Mouse (Mus musculus) spleen, adult 18-20 months (tissue): ENCODE results near the gene Siglece.

Experiments
- DNase-seq, 2 experiments: peaks; one replicate each; pipeline ENCODE4 v3.0.0; 2022; ENCODE audit warnings: mixed read lengths in 2 of 2

Siglece gene

GRCm38 (mm10) chr7:43625794-43626422 lies 34.1 kb downstream of the Siglece start:
- no peak for DNase-seq

GRCm38 (mm10) chr7:43625065-43625464 lies 34.9 kb downstream of the Siglece start:
- no peak for DNase-seq

- no peak for DNase-seq
Observed at GRCm38 (mm10) chr7:43623819-43624218, 36.1 kb downstream of the Siglece start.

DNA sequence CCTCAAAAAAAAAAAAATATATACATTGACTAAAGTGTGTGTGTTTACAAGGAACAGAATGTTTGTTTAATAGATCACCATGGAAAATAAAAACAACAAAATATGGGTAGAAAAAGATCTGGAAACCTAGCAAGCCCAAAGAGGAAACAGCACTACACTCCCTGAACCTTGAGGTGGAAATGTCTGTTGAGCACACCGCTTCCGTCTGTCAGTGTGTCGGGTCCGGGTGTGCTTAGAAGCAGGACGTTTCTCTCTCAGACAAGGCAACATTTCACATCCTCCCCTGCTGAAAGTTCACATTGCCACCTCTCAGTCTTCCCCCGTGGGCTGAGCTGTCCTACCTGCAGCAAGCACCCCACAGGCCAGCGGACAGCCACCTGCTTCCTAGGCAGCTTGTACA lies 37.0 kb downstream of the Siglece start:
- DNase-seq = no peak

GRCm38 (mm10) chr7:43613816-43614551 lies 46.0 kb downstream of the Siglece start:
- DNase-seq = no peak

DNA sequence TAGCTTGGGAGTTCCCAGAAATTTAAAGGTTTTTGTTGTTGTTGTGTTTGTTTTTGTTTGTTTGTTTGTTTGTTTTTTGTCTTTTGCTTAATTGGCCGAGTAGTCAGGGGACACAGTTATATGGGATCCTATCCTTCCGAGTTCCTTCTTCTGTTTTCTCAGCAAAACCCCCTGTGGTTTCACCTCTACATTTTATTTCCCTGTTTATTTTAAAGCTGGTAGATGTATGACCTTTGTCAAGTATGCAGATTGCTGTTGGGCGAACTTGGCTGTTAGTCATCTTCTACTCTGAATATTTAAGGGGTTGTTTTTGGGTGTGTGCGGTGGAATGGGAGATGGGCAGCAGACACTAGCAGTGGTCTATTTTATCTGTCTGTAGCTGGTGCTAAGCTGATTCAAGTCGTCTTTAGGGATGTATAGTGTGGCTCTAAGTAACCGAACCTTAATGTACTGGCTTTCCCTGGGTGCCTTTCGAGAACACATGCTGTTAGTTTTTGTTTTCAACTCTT lies 51.6 kb downstream of the Siglece start:
- no peak for DNase-seq

DNA sequence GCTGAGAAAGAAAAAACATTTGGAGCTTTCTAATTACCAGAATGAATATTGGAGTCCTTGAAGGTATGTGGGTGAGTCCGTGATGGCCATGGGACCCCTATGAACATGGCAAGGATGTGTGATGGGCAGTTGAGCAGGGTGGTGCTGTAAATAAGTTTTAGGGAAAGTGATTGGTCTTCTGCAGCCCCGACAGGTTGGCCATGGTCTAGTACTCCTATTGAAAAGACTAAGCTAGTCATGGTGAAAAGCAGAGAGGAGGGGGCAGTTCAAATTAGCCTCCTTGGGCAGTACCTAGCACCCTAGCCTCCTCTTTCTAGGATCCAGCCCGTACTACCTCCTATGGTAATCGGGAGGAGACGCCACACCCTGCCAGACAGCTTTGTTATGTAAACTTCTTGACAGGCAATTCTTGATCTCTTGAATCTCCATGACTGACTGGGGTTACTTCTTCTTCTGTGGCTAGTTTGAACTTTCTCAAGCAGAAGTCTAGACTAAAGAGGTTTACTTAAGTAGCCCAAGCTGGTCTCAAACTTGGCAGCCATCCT lies 52.1 kb downstream of the Siglece start:
- DNase-seq = no peak

DNA sequence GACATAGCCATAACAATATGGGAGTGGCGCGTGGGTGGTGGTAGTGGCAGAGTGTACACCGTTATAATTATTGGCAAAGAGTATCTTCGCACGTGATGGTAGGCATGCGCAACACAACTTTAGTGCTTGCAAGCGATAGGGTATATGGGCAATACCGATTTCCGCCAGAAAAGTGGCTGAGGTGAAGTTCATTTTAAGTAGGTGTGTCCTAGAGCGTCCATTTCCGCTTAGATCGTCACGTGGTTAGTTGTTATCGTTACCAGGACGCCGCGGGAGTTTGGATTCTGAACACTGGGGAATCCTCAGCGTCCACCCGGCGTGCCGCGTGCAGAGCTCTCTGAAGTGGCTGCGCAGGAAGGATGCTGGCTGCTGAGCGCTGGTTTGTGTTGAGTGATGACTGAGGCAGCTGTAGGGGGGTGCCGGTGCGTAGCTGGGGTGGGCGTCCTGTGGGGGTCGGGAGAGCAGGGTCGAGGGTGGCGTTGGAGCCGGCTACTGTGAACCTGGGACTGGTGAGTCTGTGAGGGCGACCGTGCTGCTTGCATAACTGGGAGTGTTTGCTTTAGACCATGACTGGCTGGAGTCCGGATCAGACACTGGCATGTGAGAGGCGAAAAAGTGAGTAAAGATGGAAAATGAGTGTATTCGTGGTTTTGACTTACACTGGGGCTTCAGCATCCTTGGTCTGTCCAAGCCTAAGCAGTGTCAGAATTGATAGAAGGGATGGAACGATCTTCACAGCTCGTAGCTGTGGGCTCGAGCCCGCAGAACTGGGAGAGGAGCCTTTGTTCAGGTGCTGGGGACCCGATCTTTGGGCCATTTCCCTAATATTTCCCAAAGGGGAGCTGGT lies 52.8 kb downstream of the Siglece start, which contains the start of gene Zfp819:
Zfp819 (plus strand) TSS at position 274 of the 847 bp plus-strand sequence.
- DNase-seq = no peak

DNA sequence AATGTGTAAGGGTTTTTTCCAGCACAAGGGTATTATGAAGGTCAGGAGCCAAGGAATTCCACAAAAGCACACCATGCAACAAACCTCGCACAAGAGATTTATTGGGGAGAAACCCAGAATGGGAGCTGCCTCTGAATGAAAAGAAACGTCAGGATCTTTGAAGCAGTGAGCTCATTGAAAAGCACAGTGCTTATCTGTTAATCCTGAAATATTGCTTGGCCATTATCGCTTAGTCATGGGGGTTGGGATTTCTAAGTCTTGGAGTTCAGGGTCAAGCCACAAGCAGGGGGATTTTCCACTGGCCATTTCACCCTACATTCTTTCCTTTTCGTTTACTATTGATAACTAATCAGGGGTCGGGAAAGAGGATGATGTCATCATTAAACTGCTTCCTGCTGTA lies 58.1 kb downstream of the Siglece start:
- no peak for DNase-seq
